Mouse (Mus musculus): Measurements from ENCODE around the gene Grtp1.
A peak's percentile ranks its signal among the peaks of the same experiment; 100 is the strongest.

Gene Grtp1

DNA sequence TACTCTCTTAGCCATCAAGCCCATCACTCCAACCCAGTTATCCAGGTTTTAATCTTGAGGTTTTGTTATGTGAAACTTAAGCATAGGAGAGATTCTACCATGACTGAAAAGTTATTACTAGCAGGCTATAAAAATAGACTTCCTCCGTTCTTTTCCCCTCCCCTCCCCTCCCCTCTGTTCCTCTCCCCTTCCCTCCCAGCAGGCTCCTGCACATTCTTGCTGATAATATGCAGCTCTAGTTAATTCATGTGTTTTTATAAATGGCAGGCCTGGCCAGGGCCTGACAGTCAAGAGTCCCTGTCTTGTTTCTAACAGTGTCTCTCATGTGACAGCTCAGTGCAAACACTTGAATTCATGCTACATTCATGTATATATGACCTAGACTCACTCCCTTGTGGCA lies 29.9 kb downstream of the Grtp1 start:
- DNase-seq = no peak

DNA sequence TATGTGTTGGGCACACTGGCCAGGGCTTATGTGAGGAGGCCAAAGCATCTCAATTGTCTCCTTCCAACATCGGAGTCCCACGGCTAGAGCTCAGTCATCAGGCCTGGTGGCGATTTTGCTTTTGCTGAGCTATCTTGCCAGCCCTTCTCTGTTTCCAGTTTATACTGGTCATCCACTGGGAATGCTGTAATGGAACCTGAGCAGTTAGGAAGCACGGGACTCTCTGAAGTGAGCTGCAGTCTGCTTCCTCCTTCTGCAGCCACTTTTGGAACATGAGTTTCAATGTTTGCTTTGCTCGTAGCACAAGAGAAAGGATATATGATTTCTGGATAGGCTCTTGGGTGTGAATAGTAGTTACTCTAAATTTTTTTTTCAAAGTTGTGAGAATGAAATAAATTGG lies 36.1 kb downstream of the Grtp1 start:
- DNase-seq = no peak

DNA sequence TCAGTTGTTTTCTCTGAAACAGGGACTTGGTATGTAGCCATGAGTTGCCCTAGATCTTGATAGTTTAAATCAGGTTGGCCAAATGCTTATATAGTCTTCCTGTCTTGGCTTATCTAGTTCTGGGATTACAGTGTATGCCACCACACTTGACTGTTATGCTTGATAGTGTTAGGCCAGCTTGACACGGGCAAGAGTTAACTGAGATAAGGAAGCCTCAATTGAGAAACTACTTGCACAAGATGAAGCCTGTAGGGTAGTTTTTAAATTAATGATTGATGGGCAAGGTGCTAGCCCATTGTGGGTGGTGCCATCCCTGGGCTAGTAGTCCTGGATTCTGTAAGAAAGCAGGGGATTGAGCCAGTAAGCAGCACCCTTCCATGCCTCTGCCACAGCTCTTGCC lies 36.9 kb downstream of the Grtp1 start:
- no peak for DNase-seq

DNA sequence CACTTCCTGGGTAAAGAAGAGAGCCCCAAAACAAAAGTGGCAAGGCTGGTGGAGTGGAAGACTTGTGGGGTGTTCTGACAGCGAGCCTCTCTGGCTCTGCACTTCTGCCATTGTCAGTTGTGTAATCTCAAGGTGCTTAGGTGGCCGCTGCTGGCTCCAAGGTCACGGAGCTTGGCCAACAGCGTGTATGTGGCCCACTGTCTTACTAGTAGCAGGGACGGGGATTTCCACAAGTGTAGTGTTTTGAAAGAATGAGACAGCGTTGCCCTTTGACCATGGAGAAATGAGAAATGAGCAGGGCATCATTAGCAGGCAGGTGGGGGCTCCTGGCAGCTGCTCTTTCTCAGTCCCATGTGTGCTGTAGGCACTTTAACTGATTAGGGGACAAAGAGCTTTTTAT lies 38.3 kb downstream of the Grtp1 start:
- DNase-seq = no peak

DNA sequence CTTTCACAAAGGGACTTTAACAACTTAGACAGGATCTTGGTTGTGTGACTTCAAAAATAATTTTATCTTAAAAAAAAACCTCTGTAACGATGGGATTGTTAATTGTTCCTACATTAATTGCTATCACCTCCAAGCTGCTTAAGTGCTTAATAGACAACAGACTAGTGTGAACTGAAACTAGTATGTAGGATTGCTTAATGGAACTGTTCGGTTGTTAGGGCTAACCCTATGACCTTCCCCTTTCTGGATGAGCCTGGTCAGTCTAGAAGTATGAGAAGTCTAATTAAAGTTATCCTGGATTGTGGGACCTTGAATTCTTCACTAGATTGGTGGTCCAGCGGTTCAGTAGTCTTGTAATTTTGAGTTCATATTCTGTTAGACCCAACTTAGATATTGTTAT lies 39.7 kb downstream of the Grtp1 start:
- DNase-seq = no peak

DNA sequence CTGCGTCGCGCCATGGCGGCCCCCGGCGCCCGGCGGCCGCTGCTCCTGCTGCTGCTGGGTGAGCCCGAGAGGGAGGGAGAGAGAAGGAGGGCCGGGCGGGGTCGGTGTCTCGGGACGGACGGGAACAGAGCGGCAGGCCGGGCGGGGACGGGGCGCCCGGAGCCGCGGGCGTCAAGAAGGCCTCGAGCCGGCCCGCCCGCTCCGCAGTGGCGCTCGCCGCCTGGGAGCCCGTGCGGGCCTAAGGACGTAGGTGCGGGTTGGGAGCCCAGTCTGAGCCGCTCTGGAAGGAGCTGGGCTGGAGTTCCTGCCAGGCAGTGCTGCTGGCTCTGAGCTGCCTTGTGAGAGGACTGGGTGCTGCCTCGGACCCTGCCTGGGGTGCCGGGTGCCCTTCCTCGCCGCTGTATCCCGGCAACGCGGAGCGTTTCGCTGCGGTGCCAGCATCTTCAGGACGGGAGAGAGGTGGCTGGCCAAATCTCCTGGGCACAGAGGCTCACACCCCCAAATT lies 41.0 kb downstream of the Grtp1 start:
- no peak for DNase-seq

DNA sequence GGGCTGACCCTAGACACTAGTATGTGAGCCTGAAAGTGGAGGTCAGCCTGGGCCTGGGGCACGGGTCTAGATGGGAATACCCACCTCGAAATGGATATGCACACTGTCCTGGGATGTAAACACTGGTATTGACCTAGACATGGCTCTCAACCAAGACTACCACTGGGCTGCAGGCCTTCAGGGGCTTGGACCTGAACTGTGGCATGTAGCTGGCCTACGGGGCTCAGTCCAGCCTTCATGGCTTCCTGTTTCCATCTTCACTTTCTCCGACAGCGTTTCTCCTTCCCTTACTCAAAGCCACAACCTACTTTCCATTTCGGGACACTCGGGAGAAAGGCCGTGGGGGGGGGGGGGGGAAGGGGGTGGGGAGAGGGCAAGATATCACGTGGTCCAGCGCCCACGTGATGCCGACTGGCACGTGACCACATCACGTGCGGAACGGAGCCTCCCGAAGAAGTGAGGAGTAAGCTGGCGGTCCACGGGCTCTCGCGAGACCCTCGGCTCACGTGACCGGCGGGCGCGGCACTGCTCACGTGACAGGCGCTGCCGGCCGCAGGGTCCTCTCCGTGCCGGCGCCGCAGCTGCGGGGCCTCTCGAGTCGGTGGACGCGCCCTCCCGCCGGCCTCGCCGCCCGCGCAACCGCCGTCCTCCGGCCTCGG lies 41.6 kb downstream of the Grtp1 start, which contains the start of gene Lamp1:
TSS of gene Lamp1 (plus strand) at position 444 of the 659 bp plus-strand sequence.
- DNase-seq = peak; percentile 99

DNA sequence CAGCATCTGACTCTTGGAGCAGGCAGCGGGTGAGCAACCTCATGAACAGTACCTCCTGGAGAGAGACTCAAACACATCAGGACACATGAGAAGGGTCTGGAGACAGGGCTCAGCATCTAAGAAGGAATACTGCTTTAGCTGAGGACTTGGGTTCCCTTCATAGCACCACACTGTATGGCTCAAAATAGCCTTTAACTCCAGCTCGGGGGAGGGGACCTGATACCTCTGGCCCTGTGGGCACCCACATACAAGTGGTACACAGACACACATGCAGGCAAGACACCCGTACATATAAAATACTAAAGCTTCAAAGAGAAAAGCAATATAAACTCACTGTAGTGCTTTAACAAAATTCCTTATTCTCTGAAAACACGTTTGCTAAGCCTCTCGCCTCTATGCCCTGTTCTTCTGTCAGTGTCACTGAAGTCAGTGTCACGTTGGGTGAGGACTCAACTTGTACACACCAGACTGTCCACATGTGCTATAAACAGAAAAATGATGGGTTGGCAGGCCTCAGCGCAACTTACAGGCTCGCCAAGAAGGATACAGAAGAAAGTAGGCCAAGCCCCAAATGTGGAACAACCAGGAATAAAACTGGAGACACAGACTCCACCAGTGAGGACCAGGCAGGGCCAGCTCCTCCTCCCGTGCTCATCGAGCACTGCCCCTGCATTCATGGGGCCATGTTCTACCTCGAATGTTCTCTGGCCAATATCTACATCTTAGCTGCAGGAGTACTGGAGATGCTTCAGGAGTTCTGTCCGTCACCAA lies 43.9 kb downstream of the Grtp1 start:
- DNase-seq = no peak

DNA sequence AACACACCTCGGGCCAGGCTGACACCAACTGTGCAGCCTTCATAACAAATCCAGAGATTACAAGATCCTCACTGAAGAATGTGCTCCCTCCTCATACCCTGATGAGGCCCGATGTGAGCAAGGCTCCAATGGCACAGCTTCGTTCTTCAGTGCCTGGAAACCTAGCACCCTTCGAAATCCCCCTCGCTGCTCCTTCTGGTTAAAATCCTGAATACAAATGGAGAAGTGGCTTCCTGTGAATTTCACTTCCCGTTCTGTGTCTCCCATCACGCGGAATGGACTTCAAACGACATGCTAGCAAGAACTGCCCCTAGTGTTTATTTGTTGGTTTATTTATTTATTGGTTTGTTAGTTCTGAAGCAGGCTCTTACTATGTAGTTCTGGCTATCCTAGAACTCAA lies 45.1 kb downstream of the Grtp1 start:
- no peak for DNase-seq

DNA sequence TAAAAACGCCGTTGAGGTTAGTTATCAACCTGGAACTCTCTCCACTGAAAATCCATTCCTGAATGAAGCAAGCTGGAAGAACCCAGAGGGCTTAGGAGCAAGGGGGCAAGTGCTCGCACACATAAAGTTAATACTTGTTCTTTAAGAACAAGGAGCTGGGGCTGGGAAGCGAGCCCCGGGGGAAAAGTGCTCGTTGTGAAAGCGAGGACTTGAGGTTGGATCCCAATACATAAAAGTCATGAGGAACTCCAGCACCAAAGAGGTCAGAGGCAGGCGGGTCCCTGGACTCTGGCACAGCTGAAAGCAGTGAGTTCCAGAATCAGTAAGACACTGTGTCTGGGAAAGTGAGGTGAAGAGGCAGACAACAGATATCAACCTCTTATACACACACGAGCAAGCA lies 46.3 kb downstream of the Grtp1 start:
- no peak for DNase-seq

DNA sequence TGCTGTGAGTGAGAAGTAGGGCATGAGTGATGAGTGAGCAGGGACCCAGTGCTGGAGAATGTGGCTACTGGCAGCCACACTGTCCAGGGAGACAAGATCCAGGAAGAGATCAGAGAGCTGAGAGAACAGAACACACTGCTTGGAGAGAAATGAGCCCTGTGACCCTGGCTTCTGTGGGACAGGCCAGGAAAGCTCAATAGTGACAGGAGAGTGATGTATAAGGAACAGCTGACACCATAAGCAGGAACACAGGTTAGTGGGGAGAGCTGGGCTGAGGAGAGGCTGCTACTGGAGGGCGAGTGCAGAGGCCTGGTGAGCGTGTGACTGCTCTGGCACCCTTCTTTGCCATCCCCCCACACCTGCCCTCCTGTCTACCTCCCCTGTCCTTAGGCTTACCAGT lies 49.5 kb downstream of the Grtp1 start:
- no peak for DNase-seq

DNA sequence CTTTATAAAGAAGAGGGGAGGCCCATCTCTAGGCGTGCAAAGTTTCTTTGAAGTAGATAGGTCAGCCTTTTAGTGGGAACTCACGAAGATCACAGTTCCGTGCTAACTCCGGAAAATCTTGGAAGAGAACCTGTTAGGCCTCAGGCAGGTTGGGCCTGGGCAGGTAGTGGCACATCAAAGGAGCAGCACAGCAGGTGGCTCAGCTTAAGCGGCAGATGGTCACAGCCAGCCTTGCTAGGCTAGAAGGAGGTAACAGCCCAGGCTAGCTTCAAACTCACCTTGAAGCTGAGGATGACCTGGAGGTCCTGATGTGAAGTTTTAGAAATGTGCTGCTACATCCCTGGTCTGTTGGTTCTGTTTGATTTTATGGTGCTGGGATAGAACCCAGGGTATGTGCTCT lies 50.6 kb downstream of the Grtp1 start:
- DNase-seq = no peak

DNA sequence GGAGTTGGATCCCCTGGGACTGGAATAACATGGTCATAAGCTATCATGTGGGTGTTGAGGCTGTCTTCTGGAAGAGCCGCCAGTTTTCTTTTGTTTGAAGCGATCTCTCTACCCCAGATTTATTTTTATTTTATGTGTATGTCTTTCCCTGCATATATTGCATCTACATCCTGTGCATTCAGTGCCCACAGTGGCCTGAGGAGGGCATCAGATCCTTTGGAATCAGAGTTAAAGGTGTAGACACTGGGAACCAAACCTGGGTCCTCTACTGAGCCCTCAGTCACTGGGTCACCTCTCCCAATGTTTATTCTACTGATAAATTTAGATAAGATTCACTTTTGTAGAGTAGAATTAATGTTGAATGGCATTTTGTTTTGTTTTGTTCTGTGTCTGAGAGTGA lies 51.1 kb downstream of the Grtp1 start:
- no peak for DNase-seq

DNA sequence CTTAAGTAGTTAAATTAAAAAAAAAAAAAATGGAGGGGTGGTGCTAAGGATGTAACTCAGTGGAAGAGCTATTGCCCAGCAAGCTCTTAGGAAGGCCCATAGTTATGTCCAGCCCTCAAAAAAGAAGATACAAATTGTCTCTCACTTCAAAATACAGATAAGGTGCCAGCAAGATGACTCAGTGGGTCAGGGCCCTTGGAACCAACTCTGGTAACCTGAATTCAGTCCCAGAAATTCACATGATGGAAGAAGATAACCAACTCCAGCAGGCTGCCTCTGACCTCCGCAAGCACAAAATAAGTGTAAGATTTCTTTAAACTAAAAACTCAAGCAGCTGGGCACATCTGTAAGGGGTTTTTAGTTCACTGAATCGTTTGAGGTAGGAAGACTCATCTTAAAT lies 51.9 kb downstream of the Grtp1 start:
- DNase-seq = no peak

DNA sequence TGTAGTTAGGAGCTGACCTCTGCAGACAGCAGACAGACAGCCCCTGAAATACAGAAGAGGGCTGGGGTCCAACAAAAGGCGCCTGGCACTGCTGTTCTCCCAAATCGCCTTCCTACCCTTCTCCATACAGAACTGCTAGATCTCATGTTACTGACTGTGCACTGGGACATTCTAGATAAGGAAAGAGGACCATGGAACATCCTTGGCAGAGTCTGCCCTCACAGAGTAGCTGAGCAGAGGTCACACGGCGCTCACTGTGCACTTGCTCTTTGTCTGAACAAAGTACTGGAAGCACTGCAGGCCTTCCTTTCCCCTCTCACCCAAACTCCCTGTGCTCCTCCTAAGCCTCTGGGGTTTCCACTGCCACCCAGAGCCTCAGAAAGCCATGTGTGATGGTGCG lies 58.7 kb downstream of the Grtp1 start:
- DNase-seq = no peak

DNA sequence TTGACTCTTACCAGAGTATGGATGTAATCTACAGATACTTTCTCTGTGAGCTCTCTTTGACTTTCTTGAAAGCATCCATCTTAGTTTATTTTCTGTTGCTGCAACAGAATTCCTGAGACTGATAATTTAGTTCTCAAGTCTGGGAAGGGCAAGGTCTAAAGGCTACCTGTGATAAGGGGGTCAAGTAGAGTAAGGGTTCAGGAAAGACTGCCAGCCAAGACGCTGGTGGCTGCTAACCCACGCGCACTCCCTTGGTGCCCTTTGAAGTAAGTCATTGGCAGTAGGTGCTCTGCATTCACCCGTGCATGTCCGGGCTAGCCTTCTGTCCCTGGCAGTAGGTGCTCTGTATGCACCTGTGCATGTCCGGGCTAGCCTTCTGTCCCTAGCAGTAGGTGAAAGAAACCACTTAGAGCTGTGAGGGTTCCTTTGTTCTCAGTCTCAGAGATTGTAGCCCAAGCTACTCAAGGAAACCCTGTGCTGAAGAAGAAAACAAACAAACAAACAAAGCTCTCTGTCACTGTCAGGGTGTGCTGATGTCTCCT lies 60.7 kb downstream of the Grtp1 start:
- DNase-seq = no peak

DNA sequence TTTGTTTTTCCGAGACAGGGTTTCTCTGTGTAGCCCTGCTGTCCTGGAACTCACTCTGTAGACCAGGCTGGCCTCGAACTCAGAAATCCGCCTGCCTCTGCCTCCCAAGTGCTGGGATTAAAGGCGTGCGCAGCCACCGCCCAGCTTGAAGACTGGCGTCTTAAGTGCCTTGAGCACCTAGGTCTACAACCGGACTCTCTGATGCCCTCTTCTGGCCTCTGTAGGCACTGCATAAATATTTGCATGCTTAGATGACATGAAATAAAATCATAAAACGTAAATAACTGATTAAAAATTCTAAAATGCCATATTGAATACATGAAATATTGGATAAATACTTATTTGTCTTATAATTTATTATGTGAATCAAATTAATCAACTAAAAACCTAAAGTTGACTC lies 68.2 kb downstream of the Grtp1 start:
- DNase-seq = peak; percentile 67

DNA sequence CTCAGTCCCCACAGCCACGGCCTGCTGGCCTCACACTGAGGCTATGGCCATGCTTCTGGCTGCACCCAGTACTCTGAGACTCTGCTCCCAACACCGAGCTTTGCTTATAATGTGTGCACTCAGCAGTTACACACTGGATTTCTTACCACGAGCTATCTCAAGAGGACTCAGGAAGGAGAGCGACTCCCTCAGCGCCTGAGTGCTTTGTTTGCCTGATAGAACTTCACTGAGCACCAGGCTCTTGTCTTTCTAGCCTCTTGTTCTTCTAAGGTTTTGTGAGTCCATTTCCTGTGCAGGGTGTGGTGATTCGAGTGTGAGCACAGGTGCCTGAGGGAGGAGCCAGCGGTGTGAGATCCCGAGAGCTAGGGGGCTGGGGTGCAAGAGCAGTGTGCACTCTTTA lies 75.5 kb downstream of the Grtp1 start:
- DNase-seq = no peak

DNA sequence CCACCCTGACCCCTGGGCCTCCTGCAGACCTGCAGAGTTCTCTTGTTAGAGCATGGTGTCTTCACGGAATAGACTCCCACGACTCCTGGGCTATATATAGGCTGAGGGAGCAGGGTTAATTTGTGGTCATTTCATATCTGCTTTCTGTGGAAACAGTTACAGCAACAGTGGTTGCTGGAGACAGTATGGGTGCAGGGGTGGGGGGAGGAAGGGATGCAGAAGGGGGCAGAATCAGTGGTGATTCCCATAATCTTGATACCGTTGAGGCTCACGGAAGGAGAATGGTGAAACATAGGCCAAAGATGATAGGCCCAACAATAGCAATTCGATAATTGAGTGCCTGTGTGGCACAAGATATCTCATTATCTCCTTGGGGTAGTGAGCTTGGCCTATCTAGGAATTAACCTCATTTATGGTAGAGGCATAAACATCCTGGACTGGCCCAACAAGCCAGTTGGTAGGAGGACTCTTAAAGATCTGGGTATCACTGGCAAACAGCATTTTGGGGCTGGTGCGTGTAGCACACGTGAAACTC lies 77.5 kb downstream of the Grtp1 start:
- no peak for DNase-seq

Measured in retina, postnatal 1 day (tissue).